Mouse (Mus musculus): ENCODE results near the gene Tenm3. TPM values are rescaled to one million over a fixed set of nuclear protein-coding genes. Genes with fewer than 3 reads are reported as not detected.
A peak's percentile ranks its signal among the peaks of the same experiment; 100 is the strongest.

The Tenm3 gene
- polyA plus RNA-seq, 1 experiment from 2014 or later = 33.6 TPM

- Histone ChIP-seq H3K9me3 (replicated peaks) (no peaks in the 10 kb centered on the region), H3K36me3 (no peaks in the 10 kb centered on the region), H3K27me3 (ENCODE audit: low read depth, poor library complexity, severe bottlenecking) (no peaks in the 10 kb centered on the region), H3K4me1 (peaks cover 19% of the 10 kb centered on the region), H3K4me3 (no peak overlapping the region), H3K27ac (replicated peaks) (no peak overlapping the region)
- WGBS = 67% methylated on average over 7 of the region's 7 CpGs
- DNase-seq (ENCODE audit: low spot score) = no peak
These were observed 49.5 kb downstream of the Tenm3 start for GRCm38 (mm10) chr8:48794285-48794684.

- Histone ChIP-seq H3K9me3 (replicated peaks) (no peaks in the 10 kb centered on the region), H3K4me3 (no peak overlapping the region), H3K27me3 (ENCODE audit: low read depth, poor library complexity, severe bottlenecking) (no peaks in the 10 kb centered on the region), H3K4me1 (peaks cover 19% of the 10 kb centered on the region), H3K27ac (replicated peaks) (no peak overlapping the region), H3K36me3 (no peaks in the 10 kb centered on the region)
- 67% methylated on average over 8 of the region's 8 CpGs for WGBS
- DNase-seq (ENCODE audit: low spot score) = no peak
These were observed 50.0 kb downstream of the Tenm3 start for GRCm38 (mm10) chr8:48793729-48794128.

- H3K36me3 ChIP-seq = peaks cover 2% of the 10 kb centered on the region; the same call in 1 of the 2 replicates
- H3K27me3 ChIP-seq (ENCODE audit: low read depth, poor library complexity, severe bottlenecking) = no peaks in the 10 kb centered on the region
- WGBS = 87% methylated on average over 10 of the region's 10 CpGs
- peaks cover 11% of the 10 kb centered on the region for H3K4me1 ChIP-seq
- H3K27ac ChIP-seq (replicated peaks) = no peak overlapping the region
- DNase-seq (ENCODE audit: low spot score) = no peak
- no peak overlapping the region for H3K4me3 ChIP-seq
- no peaks in the 10 kb centered on the region for H3K9me3 ChIP-seq (replicated peaks)
These were observed 51.0 kb downstream of the Tenm3 start for GRCm38 (mm10) chr8:48792587-48793326.

- H3K36me3 ChIP-seq = peaks cover 27% of the 10 kb centered on the region
- no peaks in the 10 kb centered on the region for H3K27me3 ChIP-seq (ENCODE audit: low read depth, poor library complexity, severe bottlenecking)
- no peak overlapping the region for H3K4me3 ChIP-seq
- no peaks in the 10 kb centered on the region for H3K9me3 ChIP-seq (replicated peaks)
- WGBS = 95% methylated on average over 9 of the region's 9 CpGs
- H3K4me1 ChIP-seq = peaks cover 20% of the 10 kb centered on the region
- H3K27ac ChIP-seq (replicated peaks) = no peak overlapping the region
- no peak for DNase-seq (ENCODE audit: low spot score)
These were observed 60.4 kb downstream of the Tenm3 start for GRCm38 (mm10) chr8:48783308-48783707.

GRCm38 (mm10) chr8:48780628-48781027 lies 63.1 kb downstream of the Tenm3 start:
- no peak for DNase-seq (ENCODE audit: low spot score)
- no peaks in the 10 kb centered on the region for H3K9me3 ChIP-seq (replicated peaks)

GRCm38 (mm10) chr8:48779194-48779593 lies 64.6 kb downstream of the Tenm3 start:
- no peak overlapping the region for H3K27ac ChIP-seq (replicated peaks)
- no peak overlapping the region for H3K4me3 ChIP-seq
- no peaks in the 10 kb centered on the region; the same call in 1 of the 2 replicates for H3K27me3 ChIP-seq (ENCODE audit: low read depth, poor library complexity, severe bottlenecking)
- WGBS = 68% methylated on average over 4 of the region's 4 CpGs
- peaks cover 10% of the 10 kb centered on the region for H3K36me3 ChIP-seq
- no peak for DNase-seq (ENCODE audit: low spot score)
- no peaks in the 10 kb centered on the region for H3K9me3 ChIP-seq (replicated peaks)
- H3K4me1 ChIP-seq = peaks cover 47% of the 10 kb centered on the region

More at GRCm38 (mm10) chr8:48780628-48781027, 63.1 kb downstream of the Tenm3 start:
- Histone ChIP-seq H3K4me1 (peaks cover 37% of the 10 kb centered on the region), H3K27ac (replicated peaks) (no peak overlapping the region), H3K36me3 (peaks cover 23% of the 10 kb centered on the region), H3K4me3 (no peak overlapping the region), H3K27me3 (ENCODE audit: low read depth, poor library complexity, severe bottlenecking) (no peaks in the 10 kb centered on the region; the same call in 1 of the 2 replicates)
- WGBS = 93% methylated on average over 6 of the region's 6 CpGs

- peak overlapping the region; percentile 40 for H3K4me3 ChIP-seq
- H3K9me3 ChIP-seq (replicated peaks) = no peaks in the 10 kb centered on the region
- H3K36me3 ChIP-seq = peaks cover 23% of the 10 kb centered on the region
- no peaks in the 10 kb centered on the region; the same call in 1 of the 2 replicates for H3K27me3 ChIP-seq (ENCODE audit: low read depth, poor library complexity, severe bottlenecking)
- peaks cover 42% of the 10 kb centered on the region for H3K4me1 ChIP-seq
- 31% methylated on average over 9 of the region's 9 CpGs for WGBS
- peak overlapping the region; percentile 81 for H3K27ac ChIP-seq (replicated peaks)
- peak; percentile 34 for DNase-seq (ENCODE audit: low spot score)
These were observed 67.7 kb downstream of the Tenm3 start for GRCm38 (mm10) chr8:48776081-48776480.

GRCm38 (mm10) chr8:48775531-48776037 lies 68.2 kb downstream of the Tenm3 start:
- Histone ChIP-seq H3K4me3 (peak overlapping the region; percentile 40), H3K4me1 (peaks cover 42% of the 10 kb centered on the region), H3K36me3 (peaks cover 28% of the 10 kb centered on the region), H3K27me3 (ENCODE audit: low read depth, poor library complexity, severe bottlenecking) (no peaks in the 10 kb centered on the region; the same call in 1 of the 2 replicates), H3K27ac (replicated peaks) (peak overlapping the region; percentile 81), H3K9me3 (replicated peaks) (no peaks in the 10 kb centered on the region; the same call in 1 of the 2 replicates)
- 2% methylated on average over 9 of the region's 9 CpGs for WGBS
- DNase-seq (ENCODE audit: low spot score) = peak; percentile 57

- Histone ChIP-seq H3K36me3 (peaks cover 32% of the 10 kb centered on the region), H3K4me1 (peaks cover 42% of the 10 kb centered on the region), H3K9me3 (replicated peaks) (no peaks in the 10 kb centered on the region; the same call in 1 of the 2 replicates), H3K27me3 (ENCODE audit: low read depth, poor library complexity, severe bottlenecking) (no peaks in the 10 kb centered on the region; the same call in 1 of the 2 replicates), H3K4me3 (peak overlapping the region; percentile 40), H3K27ac (replicated peaks) (peak overlapping the region; percentile 81; the same call in 1 of the 2 replicates)
- WGBS = 23% methylated on average over 4 of the region's 4 CpGs
- DNase-seq (ENCODE audit: low spot score) = no peak
These were observed 68.9 kb downstream of the Tenm3 start for GRCm38 (mm10) chr8:48774837-48775236.

- no peak for DNase-seq (ENCODE audit: low spot score)
- no peak overlapping the region for H3K4me3 ChIP-seq
- no peak overlapping the region for H3K27ac ChIP-seq (replicated peaks)
- H3K36me3 ChIP-seq = peaks cover 26% of the 10 kb centered on the region
- no peaks in the 10 kb centered on the region for H3K27me3 ChIP-seq (ENCODE audit: low read depth, poor library complexity, severe bottlenecking)
- no peaks in the 10 kb centered on the region; the same call in 1 of the 2 replicates for H3K9me3 ChIP-seq (replicated peaks)
- H3K4me1 ChIP-seq = peaks cover 31% of the 10 kb centered on the region
- 82% methylated on average over 16 of the region's 16 CpGs for WGBS
These were observed 77.1 kb downstream of the Tenm3 start for GRCm38 (mm10) chr8:48766545-48767234.

GRCm38 (mm10) chr8:48765212-48765611 lies 78.5 kb downstream of the Tenm3 start:
- 47% methylated on average over 6 of the region's 6 CpGs for WGBS

GRCm38 (mm10) chr8:48764011-48764410 lies 79.7 kb downstream of the Tenm3 start:
- no peaks in the 10 kb centered on the region for H3K27me3 ChIP-seq (ENCODE audit: low read depth, poor library complexity, severe bottlenecking)
- DNase-seq (ENCODE audit: low spot score) = no peak
- no peak overlapping the region for H3K4me3 ChIP-seq
- H3K9me3 ChIP-seq (replicated peaks) = no peaks in the 10 kb centered on the region
- no peak overlapping the region for H3K27ac ChIP-seq (replicated peaks)
- peaks cover 3% of the 10 kb centered on the region; the same call in 1 of the 2 replicates for H3K36me3 ChIP-seq
- peaks cover 31% of the 10 kb centered on the region for H3K4me1 ChIP-seq
- WGBS = 88% methylated on average over 3 of the region's 3 CpGs

More at GRCm38 (mm10) chr8:48765212-48765611, 78.5 kb downstream of the Tenm3 start:
- H3K27ac ChIP-seq (replicated peaks) = no peak overlapping the region
- no peaks in the 10 kb centered on the region for H3K9me3 ChIP-seq (replicated peaks)
- H3K36me3 ChIP-seq = peaks cover 14% of the 10 kb centered on the region
- H3K4me1 ChIP-seq = peaks cover 31% of the 10 kb centered on the region
- H3K4me3 ChIP-seq = no peak overlapping the region
- DNase-seq (ENCODE audit: low spot score) = no peak
- H3K27me3 ChIP-seq (ENCODE audit: low read depth, poor library complexity, severe bottlenecking) = no peaks in the 10 kb centered on the region

Data from midbrain, embryonic 10.5 days (tissue).